Mouse (Mus musculus): ENCODE data around the gene Pccb.

- TF ChIP-seq CTCF (IDR thresholded peaks at IDR 0.05; ENCODE audit: borderline replicate concordance, insufficient read depth, low read length) (no peak), POLR2A (IDR thresholded peaks at IDR 0.05; ENCODE audit: low read depth, low read length) (no peak)
Measured at GRCm38 (mm10) chr9:100982786-100983185, 51.9 kb downstream of the Pccb start.

Data from embryonic fibroblast, embryonic 13.5 days (primary cell).